Mouse (Mus musculus) adrenal gland, postnatal 4 days (tissue): ENCODE measurements around the gene Foxg1. TPM values are rescaled to one million over a fixed set of nuclear protein-coding genes. Genes with fewer than 3 reads are reported as not detected.

Experiments used
- DNase-seq, 2 experiments: peaks; one replicate each; pipeline ENCODE4 v3.0.0; 2021 to 2022; ENCODE audit warnings: low spot score in 2 of 2, mixed read lengths in 2 of 2
- total RNA-seq, 2 experiments: library from RNA; stranded (reverse); gene quantifications; 2 replicates each; pipeline ENCODE4 v1.2.3; 2021

Gene Foxg1
- total RNA-seq, 2 experiments from 2014 or later, result 0.34 to 0.90 TPM

GRCm38 (mm10) chr12:49384876-49385630, 2.6 kb downstream of the Foxg1 start, which contains the start of gene Gm43517:
TSS of gene Gm43517 (plus strand) at chr12:49385174.
- DNase-seq, result no peak

- no peak for DNase-seq
Observed at GRCm38 (mm10) chr12:49385631-49385990, 3.2 kb downstream of the Foxg1 start.

- DNase-seq, result no peak
Observed at GRCm38 (mm10) chr12:49386081-49386805, 3.8 kb downstream of the Foxg1 start.

DNA sequence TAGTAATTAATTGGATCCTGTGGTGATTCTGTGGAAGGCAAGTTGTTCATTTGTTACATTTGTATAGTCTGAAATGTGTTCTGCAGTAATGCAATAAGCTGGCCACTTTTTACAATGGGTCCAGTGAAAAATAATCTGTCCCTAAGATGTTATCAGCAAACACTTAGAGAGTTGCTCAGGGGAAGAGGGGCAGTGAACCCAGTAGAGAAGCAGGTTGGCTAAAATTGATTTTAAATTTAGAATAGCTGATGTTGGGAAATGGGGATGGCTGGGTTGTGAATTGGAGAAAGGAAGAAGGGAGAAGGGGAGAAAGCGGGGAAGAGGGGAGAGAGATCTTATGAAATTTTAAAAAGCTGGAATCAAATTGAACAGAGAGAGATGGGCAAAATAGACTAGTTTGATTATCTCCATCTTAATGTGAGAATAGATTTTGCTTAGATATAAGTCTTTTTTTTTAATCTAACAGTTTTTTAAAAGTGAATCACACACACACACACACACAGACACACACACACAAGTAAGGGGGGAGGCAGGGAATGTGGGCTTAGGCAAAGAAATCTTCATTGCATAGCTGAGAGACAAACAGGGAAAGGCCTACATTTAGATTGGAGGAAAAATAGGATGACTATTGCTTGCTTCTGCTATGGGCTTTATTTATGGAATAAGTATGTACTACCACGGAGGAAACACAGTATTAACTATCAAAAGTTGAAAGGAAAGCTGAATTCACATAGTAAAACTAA, 5.6 kb downstream of the Foxg1 start:
- DNase-seq, result no peak

DNA sequence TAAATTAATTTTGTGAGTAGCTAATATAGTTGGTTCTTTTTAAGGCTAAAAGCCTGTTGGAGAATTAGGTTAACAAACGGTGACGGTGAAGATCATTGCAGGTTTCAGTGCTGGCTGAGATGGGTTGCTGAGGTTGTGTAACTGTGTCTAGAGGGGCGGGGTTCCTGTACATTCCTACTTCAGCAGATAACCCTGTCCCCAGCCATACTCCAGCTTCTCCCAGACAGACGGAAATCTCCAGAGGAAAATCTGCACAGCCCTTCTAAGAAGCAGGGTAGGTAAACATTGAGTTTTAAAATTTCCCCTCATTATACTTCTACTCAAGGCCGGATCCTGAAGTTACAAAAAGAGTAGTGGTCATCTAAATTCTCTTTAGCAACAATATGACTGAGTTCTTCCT, 7.2 kb downstream of the Foxg1 start:
- DNase-seq, result no peak

- DNase-seq, result no peak
Observed at GRCm38 (mm10) chr12:49390257-49390656, 7.8 kb downstream of the Foxg1 start.

DNA sequence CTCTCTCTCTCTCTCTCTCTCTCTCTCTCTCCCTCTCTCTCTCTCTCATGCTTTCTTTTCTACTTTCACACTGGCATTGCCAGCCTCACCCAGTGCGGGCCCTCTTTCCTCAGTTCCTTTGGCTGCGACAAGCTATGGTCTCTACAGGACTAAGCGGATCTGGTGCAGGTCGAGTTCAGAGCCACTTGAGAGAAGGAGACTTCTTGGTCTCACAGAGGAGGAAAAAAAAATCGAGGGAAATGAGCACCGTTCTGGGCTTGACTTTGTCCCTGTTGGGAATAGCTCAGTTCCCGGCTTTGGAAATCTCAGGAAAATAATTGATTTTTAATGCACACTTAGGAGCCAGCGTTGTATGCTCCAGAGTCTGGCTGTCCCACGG, 8.5 kb downstream of the Foxg1 start:
- DNase-seq, result no peak

- DNase-seq, result no peak
Observed at GRCm38 (mm10) chr12:49391305-49392040, 9.0 kb downstream of the Foxg1 start.

- no peak for DNase-seq
Observed at GRCm38 (mm10) chr12:49392041-49392390, 9.6 kb downstream of the Foxg1 start.

GRCm38 (mm10) chr12:49392876-49393275, 10.4 kb downstream of the Foxg1 start:
- DNase-seq, result no peak

DNA sequence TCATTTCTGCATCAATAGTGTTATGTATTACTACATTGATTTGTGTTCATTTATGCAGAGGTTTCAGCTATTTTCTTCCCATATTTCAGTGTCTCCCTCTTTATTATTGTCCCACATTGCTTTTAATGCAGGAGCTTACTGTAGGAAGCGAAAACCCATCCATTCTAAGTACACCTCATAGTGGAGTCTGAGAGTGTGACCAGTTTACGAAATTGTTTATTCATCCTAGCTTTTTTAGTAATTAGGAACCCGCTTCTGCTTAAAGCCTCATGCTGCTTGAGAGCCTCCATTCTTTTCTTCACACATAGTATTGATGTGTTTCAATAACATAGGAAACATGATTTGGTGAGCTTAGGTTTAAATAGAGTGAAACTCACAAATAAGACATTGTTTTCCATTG, 11.2 kb downstream of the Foxg1 start:
- DNase-seq, result no peak

GRCm38 (mm10) chr12:49394181-49394580, 11.7 kb downstream of the Foxg1 start:
- no peak for DNase-seq

DNA sequence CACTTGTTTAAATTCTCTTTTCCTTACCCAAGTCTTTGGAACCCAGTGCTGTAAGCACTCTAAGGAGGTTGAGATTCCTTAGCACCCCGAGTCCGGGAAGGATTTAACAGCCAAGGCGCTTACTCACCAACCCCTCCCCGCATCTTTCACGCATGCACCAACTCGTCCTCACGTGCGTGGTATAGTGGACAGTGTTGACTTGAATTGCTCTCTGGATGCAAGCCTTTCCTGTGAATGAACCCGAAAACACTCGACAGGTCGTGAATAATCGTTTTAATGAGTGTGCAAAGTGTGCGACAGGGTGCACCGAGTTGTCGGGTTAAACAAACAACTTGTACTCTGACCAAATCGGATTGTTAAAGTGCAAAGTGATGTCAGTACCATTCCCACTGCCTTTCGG, 12.4 kb downstream of the Foxg1 start:
- no peak for DNase-seq

DNA sequence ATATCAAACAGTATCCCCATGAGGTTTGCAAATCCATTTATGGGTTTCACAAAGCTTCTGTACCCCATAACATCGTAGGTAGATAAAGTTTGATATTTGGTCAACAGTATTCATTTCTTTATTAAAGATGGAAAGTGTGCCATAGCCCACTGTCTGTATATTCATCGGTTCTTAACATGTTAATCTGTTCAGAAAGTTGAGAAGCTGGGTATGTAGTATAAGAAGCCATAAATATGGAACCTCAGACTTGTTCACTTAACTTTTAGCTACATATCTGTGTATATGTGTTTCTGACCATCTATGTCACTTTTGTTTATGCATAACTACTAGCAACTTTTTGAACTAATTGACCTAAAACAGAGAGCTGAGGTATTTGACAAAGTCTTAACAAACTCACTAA, 13.5 kb downstream of the Foxg1 start:
- DNase-seq, result no peak

- no peak for DNase-seq
Observed at GRCm38 (mm10) chr12:49396776-49397175, 14.3 kb downstream of the Foxg1 start.

- no peak for DNase-seq
Observed at GRCm38 (mm10) chr12:49397443-49398162, 15.1 kb downstream of the Foxg1 start.

DNA sequence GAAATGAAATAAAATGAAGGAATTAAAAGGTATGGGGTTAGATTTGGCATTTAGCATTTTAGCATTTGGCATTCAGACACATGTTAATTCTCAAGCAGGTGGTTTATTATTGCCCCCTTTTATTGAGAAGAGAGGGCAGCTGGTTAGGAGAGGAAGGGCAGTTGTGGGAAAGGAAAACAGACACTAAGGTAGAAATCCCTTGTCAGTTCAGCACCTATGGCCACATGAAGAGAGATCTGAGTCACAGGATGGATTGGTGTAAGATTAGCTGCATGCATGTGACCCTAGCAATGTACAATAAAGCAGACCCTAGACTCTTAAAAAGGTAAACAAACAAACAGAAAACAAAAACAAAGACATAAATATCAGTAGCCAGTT, 15.7 kb downstream of the Foxg1 start:
- no peak for DNase-seq

GRCm38 (mm10) chr12:49398636-49399035, 16.2 kb downstream of the Foxg1 start:
- no peak for DNase-seq

DNA sequence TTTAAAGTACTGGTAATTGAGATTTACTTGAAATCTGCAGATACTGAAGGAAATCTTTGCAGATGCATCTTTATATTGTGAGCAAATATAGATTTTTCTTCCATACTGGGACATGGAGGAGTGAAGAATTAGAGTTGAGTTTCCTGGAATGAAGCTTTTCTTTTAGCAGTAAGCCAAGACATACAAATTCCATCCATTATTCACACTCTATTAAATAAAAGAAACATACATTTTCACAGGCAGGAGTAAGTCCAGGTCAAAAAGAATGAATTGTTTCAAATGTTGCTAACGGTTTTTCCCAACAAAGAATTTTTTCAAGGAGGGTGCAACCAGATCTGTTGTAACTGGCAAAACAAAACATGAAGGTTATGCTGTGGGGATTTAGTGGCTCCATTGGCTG, 17.2 kb downstream of the Foxg1 start:
- no peak for DNase-seq

DNA sequence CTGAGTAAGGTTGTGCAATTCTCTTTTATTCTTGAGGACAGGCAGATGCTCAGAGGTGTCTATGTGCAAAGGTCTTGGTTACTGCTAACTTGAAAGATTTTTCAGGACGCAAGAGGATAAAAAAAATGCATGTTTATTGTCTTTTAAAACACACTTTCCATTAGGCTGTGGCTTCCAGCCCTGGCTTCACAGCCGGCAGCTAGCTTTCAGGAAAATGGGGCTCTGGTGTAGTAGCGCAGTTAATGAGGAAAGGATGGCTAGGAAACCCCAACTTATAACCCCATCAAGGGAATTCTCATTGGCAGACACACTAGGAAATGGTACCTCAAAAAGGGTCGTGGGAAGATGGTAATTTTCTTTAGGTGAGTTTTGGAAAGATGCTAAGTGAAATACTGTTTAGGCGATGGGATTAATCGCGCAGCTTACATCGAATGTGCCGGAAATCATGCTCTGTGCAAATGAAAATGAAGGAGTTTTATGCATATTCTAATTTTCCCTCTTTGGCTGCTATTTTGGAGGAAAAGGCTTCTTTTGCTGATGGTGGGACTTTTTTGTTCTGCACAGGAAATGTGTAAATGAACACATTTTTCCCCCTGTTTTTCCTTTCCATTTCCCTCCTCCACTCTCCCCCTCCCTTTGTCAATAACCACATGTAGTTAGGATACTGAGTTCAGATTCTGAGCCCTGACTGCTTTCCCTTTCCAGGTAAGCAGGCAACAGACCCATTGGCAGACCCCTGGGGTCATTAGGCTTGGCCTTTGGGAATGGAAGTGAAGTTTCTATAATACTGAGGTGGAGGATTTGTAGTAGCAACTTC, 17.8 kb downstream of the Foxg1 start:
- no peak for DNase-seq
